Mouse (Mus musculus): ENCODE data around the gene Tapbpl. TPM values are rescaled to one million over a fixed set of nuclear protein-coding genes. Genes with fewer than 3 reads are reported as not detected.

Tapbpl gene
- total and polyA plus RNA-seq, 2 experiments from 2014 or later = 4.3 to 6.9 TPM

DNA sequence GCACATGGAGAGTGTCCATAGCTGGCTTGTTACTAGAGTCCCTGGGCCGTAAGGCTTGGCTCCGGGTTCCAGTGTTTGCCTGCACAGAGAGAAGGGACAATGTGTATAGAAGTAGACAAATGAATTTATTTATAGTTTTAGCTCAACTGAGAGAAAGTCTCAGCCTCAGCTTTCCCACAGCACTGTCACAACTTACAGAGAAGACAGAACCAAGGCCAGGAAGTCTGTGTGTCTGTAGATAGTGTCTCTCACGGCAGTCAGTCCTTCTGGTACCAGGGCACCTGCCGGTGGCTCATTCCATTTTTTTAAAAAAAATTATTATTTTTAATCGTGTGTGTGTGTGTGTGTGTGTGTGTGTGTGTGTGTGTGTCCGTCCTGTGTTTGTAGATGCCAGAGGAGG lies 856 bp upstream of the Tapbpl start:
- ATAC-seq (no peak), DNase-seq (no peak)
- Histone ChIP-seq H3K9me3 (ENCODE audit: low read length) (no peaks in the 10 kb centered on the region), H3K36me3 (ENCODE audit: insufficient read depth) (no peaks in the 10 kb centered on the region), H3K4me3 (ENCODE audit: low read depth, low read length) (no peak overlapping the region), H3K27me3 (ENCODE audit: insufficient read depth, low read length) (no peaks in the 10 kb centered on the region), H3K4me1 (ENCODE audit: insufficient read depth) (peaks cover 9% of the 10 kb centered on the region; the same call in 1 of the 2 replicates), H3K4me2 (ENCODE audit: low read depth) (no peak overlapping the region), H3K9ac (no peak overlapping the region), H3K27ac (ENCODE audit: low read depth, low read length) (no peak overlapping the region)
- 80% methylated on average over 6 of the region's 6 CpGs for WGBS
- TF ChIP-seq CTCF (IDR thresholded peaks at IDR 0.05; ENCODE audit: low read depth) = no peak

DNA sequence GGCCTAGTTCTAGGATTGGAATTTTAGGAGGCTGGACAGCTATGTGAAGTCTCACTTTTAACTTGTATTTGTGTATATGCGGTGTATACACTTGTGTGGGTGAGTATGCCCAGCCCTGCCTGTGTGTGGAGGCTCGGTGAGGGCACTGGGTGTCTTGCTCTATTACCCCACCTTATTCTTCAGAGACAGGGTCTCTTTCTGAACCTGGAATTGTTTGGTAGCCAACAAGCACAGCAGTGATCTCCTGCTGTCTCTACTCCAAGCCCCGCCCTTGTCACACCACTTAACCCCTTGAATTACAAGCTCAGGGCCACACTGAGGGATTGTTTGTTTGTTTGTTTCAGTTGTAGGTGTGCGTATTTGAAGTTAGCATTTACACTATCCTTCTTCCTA lies 381 bp upstream of the Tapbpl start:
- no peak overlapping the region for H3K27ac ChIP-seq (ENCODE audit: low read depth, low read length)
- TF ChIP-seq CTCF (IDR thresholded peaks at IDR 0.05; ENCODE audit: low read depth) = no peak
- peak overlapping the region; percentile 39; the same call in 1 of the 2 replicates for H3K4me3 ChIP-seq (ENCODE audit: low read depth, low read length)
- H3K9me3 ChIP-seq (ENCODE audit: low read length) = no peaks in the 10 kb centered on the region
- WGBS = 53% methylated on average over 4 of the region's 4 CpGs
- H3K9ac ChIP-seq = peak overlapping the region; percentile 61
- ATAC-seq (no peak), DNase-seq (no peak)
- no peaks in the 10 kb centered on the region for H3K27me3 ChIP-seq (ENCODE audit: insufficient read depth, low read length)
- peak overlapping the region; percentile 74 for H3K4me2 ChIP-seq (ENCODE audit: low read depth)
- H3K36me3 ChIP-seq (ENCODE audit: insufficient read depth) = no peaks in the 10 kb centered on the region
- H3K4me1 ChIP-seq (ENCODE audit: insufficient read depth) = peaks cover 9% of the 10 kb centered on the region; the same call in 1 of the 2 replicates

DNA sequence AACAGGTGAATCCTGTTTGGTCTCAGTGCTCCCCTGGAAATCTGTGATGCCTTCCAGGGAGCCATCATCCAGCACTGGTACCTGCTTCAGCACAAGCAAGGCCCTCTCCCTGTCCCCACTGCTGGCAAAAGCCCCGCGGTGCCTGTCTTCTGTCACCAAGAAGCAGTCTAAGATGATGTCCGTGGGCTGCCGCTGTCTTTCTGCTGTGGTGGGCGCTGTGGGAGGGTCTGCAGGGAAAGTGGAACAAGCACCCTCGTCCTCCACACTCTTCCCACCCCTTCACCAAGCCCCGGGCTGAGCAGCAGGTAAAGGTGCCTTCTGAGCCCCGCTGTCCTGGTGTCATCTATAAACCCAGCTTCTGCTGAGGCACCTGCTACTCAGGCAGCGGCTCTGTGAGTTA lies 1.1 kb downstream of the Tapbpl start:
- DNase-seq = no peak
- H3K27me3 ChIP-seq (ENCODE audit: insufficient read depth, low read length) = no peaks in the 10 kb centered on the region
- ATAC-seq = peak; percentile 7; the same call in 1 of the 2 replicates
- H3K9ac ChIP-seq = no peak overlapping the region
- TF ChIP-seq CTCF (IDR thresholded peaks at IDR 0.05; ENCODE audit: low read depth) = no peak
- no peaks in the 10 kb centered on the region for H3K36me3 ChIP-seq (ENCODE audit: insufficient read depth)
- no peaks in the 10 kb centered on the region for H3K9me3 ChIP-seq (ENCODE audit: low read length)
- 0 out of 2 replicates have a peak overlapping the region, but pooled peaks have one; percentile 74 for H3K4me2 ChIP-seq (ENCODE audit: low read depth)
- 66% methylated on average over 9 of the region's 9 CpGs for WGBS
- peak overlapping the region; percentile 50; the same call in 1 of the 2 replicates for H3K27ac ChIP-seq (ENCODE audit: low read depth, low read length)
- H3K4me1 ChIP-seq (ENCODE audit: insufficient read depth) = peaks cover 9% of the 10 kb centered on the region; the same call in 1 of the 2 replicates
- no peak overlapping the region for H3K4me3 ChIP-seq (ENCODE audit: low read depth, low read length)

DNA sequence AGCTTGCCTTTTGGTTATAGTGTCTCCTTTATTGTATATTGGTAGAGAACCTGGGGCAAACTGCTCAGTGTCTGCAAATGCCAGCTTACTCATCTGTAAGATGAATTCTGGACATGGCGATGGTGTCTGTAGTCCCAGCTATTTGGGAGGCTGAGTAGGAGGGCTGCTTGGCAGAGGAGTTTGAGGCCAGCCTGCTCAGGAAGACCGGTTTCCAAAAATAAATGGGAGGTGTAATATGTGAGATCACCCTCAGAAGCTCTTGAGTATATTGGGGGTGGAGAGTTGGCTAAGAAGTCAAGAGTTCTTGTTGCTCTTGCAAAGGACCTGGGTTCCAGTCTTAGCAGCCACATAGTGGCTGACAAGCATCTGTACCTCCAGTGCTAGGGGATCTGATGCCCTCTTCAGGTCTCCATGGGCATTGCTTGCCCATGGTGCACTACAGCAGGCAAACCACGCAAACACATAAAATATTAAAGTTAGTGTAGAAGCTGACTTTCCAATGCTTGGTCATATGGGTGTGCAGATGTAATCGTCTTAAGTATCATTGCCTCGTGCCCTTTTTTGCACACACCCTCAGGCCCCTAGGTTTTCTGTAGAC lies 6.0 kb downstream of the Tapbpl start:
- TF ChIP-seq CTCF (IDR thresholded peaks at IDR 0.05; ENCODE audit: low read depth) = peak; percentile 49
- 84% methylated on average over 5 of the region's 5 CpGs for WGBS
- no peak for ATAC-seq

DNA sequence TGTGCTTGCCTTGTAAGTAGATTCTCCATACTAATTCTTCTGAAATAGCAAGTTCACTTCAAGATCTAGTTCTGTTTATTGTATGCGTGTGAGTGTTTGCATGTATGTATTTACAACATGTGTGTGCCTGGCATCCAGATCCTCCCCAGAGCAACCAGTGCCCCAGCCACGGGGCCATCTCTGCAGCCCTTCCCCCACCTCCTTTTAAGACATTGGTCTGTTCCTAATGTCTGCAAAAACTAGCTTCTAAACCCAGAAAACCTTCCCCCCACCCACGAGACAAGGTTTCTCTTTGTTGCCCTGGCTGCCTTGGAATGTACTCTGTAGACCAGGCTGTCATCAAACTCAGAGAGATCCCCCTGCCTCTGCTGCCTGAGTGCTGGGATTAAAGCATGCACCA lies 9.1 kb downstream of the Tapbpl start:
- no peak overlapping the region for H3K4me3 ChIP-seq (ENCODE audit: low read depth, low read length)
- H3K27ac ChIP-seq (ENCODE audit: low read depth, low read length) = no peak overlapping the region
- H3K4me1 ChIP-seq (ENCODE audit: insufficient read depth) = no peaks in the 10 kb centered on the region
- 77% methylated on average over 3 of the region's 3 CpGs for WGBS
- no peak for ATAC-seq
- H3K27me3 ChIP-seq (ENCODE audit: insufficient read depth, low read length) = no peaks in the 10 kb centered on the region
- H3K36me3 ChIP-seq (ENCODE audit: insufficient read depth) = no peaks in the 10 kb centered on the region
- no peak overlapping the region for H3K4me2 ChIP-seq (ENCODE audit: low read depth)
- DNase-seq = no peak
- no peaks in the 10 kb centered on the region for H3K9me3 ChIP-seq (ENCODE audit: low read length)
- H3K9ac ChIP-seq = no peak overlapping the region
- no peak for TF ChIP-seq CTCF (IDR thresholded peaks at IDR 0.05; ENCODE audit: low read depth)

More for the DNA sequence above, 6.0 kb downstream of the Tapbpl start:
- H3K27me3 ChIP-seq (ENCODE audit: insufficient read depth, low read length) = no peaks in the 10 kb centered on the region
- no peaks in the 10 kb centered on the region for H3K4me1 ChIP-seq (ENCODE audit: insufficient read depth)
- no peak for DNase-seq
- H3K9ac ChIP-seq = no peak overlapping the region
- no peak overlapping the region for H3K27ac ChIP-seq (ENCODE audit: low read depth, low read length)
- no peak overlapping the region for H3K4me3 ChIP-seq (ENCODE audit: low read depth, low read length)
- H3K9me3 ChIP-seq (ENCODE audit: low read length) = no peaks in the 10 kb centered on the region
- no peak overlapping the region for H3K4me2 ChIP-seq (ENCODE audit: low read depth)
- no peaks in the 10 kb centered on the region for H3K36me3 ChIP-seq (ENCODE audit: insufficient read depth)

DNA sequence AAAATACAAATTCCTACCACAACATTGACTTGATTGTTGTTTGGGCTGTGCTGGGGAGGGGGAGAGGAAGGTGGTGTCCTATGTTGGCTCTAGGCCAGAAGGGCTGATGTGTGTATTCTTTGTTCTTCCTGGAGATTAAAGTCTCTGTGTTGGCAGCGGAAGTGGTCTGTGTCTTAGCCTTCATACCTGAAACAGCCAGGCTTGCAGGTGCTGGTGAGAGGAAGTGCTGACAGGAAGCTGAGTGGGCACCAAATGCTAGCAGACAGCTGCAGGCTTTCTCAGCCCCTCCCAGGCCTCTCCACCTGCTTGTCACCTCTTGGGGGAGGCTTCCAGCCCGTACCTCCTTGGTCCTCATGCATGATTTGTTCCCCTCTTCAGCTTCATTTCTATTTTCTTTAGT lies 9.5 kb downstream of the Tapbpl start:
- 68% methylated on average over 2 of the region's 2 CpGs for WGBS
- no peak overlapping the region for H3K9ac ChIP-seq
- TF ChIP-seq CTCF (IDR thresholded peaks at IDR 0.05; ENCODE audit: low read depth) = no peak
- H3K36me3 ChIP-seq (ENCODE audit: insufficient read depth) = no peaks in the 10 kb centered on the region
- no peak for DNase-seq
- H3K4me2 ChIP-seq (ENCODE audit: low read depth) = no peak overlapping the region
- no peaks in the 10 kb centered on the region for H3K9me3 ChIP-seq (ENCODE audit: low read length)
- no peaks in the 10 kb centered on the region for H3K4me1 ChIP-seq (ENCODE audit: insufficient read depth)
- ATAC-seq = no peak
- no peak overlapping the region for H3K27ac ChIP-seq (ENCODE audit: low read depth, low read length)
- H3K4me3 ChIP-seq (ENCODE audit: low read depth, low read length) = no peak overlapping the region
- H3K27me3 ChIP-seq (ENCODE audit: insufficient read depth, low read length) = no peaks in the 10 kb centered on the region

DNA sequence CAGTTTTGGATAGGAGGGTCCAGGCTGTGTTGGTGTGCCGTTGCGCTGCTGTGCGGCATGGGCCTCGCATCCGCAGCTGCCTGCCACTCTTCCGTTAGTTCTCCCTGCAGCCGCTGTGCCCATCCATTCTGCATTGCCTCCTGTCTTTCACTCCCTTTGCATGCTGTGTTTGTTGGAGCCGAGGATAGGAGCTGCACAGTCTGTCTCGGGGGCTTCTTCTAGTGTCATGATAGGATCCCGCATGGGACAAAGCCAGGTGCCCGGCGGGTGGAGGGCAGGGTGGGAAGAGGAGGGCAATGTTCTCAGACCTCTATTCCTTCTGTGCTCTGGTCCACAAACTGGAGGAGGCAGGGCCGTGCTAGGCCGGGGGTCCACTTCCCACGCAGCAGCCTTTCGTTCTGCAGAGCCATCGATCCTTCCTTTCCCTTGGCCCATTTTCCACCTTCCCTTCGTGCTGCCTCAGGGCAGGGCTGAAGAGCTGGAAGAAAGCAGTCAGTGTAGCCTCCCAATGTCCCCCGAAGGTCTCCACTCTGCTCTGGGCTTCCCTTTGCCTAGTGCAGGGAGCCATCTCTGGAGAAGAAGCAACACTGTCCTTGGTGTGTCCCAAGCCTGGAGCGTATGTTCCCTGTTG lies 10.4 kb downstream of the Tapbpl start:
- Histone ChIP-seq H3K4me3 (ENCODE audit: low read depth, low read length) (no peak overlapping the region), H3K9me3 (ENCODE audit: low read length) (no peaks in the 10 kb centered on the region), H3K4me1 (ENCODE audit: insufficient read depth) (no peaks in the 10 kb centered on the region), H3K4me2 (ENCODE audit: low read depth) (no peak overlapping the region), H3K27me3 (ENCODE audit: insufficient read depth, low read length) (no peaks in the 10 kb centered on the region), H3K36me3 (ENCODE audit: insufficient read depth) (no peaks in the 10 kb centered on the region), H3K27ac (ENCODE audit: low read depth, low read length) (no peak overlapping the region), H3K9ac (no peak overlapping the region)
- 95% methylated on average over 20 of the region's 20 CpGs for WGBS
- no peak for TF ChIP-seq CTCF (IDR thresholded peaks at IDR 0.05; ENCODE audit: low read depth)
- ATAC-seq (no peak), DNase-seq (no peak)
